ENCODE assay signal across 9 mouse cellular contexts in genomic region chr3:37916786-37917479, GRCm38 (mm10).
A peak's percentile ranks its signal among the peaks of the same experiment; 100 is the strongest.
DNase-seq lines count a peak whose midpoint lies in the region; ATAC-seq lines count a peak whose summit lies in the region.
"Had no signal": no experiment of that assay in that cellular context is flagged by ENCODE, and none has a peak within 500 bp of the region (broad histone marks: within the 10 kb centered on the region; RNA-seq: fewer than 3 reads in every experiment).

No protein-coding gene starts in this region.

- H3K4me2 ChIP-seq in midbrain, embryonic 14.5 days (ENCODE audit: low read length): no peak overlapping the region
- no peak overlapping the region for H3K4me2 ChIP-seq in midbrain, embryonic 13.5 days (replicated peaks)

- H3K9ac ChIP-seq in midbrain, embryonic 14.5 days (replicated peaks; ENCODE audit: low read length): no peak overlapping the region
- no peak overlapping the region for H3K9ac ChIP-seq in midbrain, embryonic 13.5 days (replicated peaks)

- H3K36me3 ChIP-seq in midbrain, embryonic 14.5 days (ENCODE audit: control insufficient read depth, insufficient read depth, low read length): no peaks in the 10 kb centered on the region
- H3K36me3 ChIP-seq in midbrain, embryonic 13.5 days: no peaks in the 10 kb centered on the region

- no peak for ATAC-seq in midbrain, embryonic 14.5 days (ENCODE audit: low FRiP score, low TSS enrichment)
- ATAC-seq in midbrain, embryonic 13.5 days: no peak
- ATAC-seq in monocyte, adult 5-6 weeks (replicated peaks; ENCODE audit: insufficient number of reproducible peaks, low FRiP score, low TSS enrichment, poor library complexity, severe bottlenecking): no peak

- no peak overlapping the region for H3K27ac ChIP-seq in midbrain, embryonic 14.5 days (replicated peaks; ENCODE audit: low read depth, low read length)
- H3K27ac ChIP-seq in midbrain, embryonic 13.5 days: no peak overlapping the region
- H3K27ac ChIP-seq: macrophage had no signal

- H3K4me1 ChIP-seq in midbrain, embryonic 14.5 days (ENCODE audit: control insufficient read depth, insufficient read depth, low read length): 0 out of 2 replicates have a peak, but pooled peaks cover 4% of the 10 kb centered on the region
- peaks cover 5% of the 10 kb centered on the region for H3K4me1 ChIP-seq in midbrain, embryonic 13.5 days (replicated peaks)

- no peaks in the 10 kb centered on the region for H3K27me3 ChIP-seq in midbrain, embryonic 14.5 days (ENCODE audit: control insufficient read depth, insufficient read depth, low read length)
- peaks cover 13% of the 10 kb centered on the region for H3K27me3 ChIP-seq in midbrain, embryonic 13.5 days

- DNase-seq in adrenal gland, adult 2 months: peak; percentile 52
- DNase-seq in adrenal gland, postnatal 4 days (ENCODE audit: low spot score in 2 of 2): no peak
- peak; percentile 26 for DNase-seq in midbrain, embryonic 14.5 days
- DNase-seq in kidney, postnatal 25 days: peak; percentile 50 to 70
- no peak for DNase-seq in cerebellum, postnatal 14 days
- no peak for DNase-seq in frontal cortex, postnatal 25 days (ENCODE audit: low spot score in 2 of 2)

- H3K9me3 ChIP-seq in midbrain, embryonic 14.5 days (ENCODE audit: control insufficient read depth, low read length): no peaks in the 10 kb centered on the region
- no peaks in the 10 kb centered on the region for H3K9me3 ChIP-seq in midbrain, embryonic 13.5 days

- H3K4me3 ChIP-seq in midbrain, embryonic 14.5 days (replicated peaks; ENCODE audit: low read depth, low read length): no peak overlapping the region
- no peak overlapping the region for H3K4me3 ChIP-seq in midbrain, embryonic 13.5 days (replicated peaks)

- 17% methylated on average over 14 of the region's 14 CpGs for WGBS in midbrain, embryonic 14.5 days
- WGBS in midbrain, embryonic 13.5 days: 24% methylated on average over 14 of the region's 14 CpGs

Comparison
In these comparisons a context has a peak if more than half of its experiments do, and no peak if none do; other contexts are left out.
1. DNase-seq: peak in adrenal gland, adult 2 months (single experiment), midbrain, embryonic 14.5 days (single experiment) and kidney, postnatal 25 days (2 of 2); none in adrenal gland, postnatal 4 days (0 of 2), cerebellum, postnatal 14 days (0 of 2) and frontal cortex, postnatal 25 days (0 of 2).